Mouse (Mus musculus): ENCODE measurements at regions not wholly inside any gene's neighbourhood (a gene's known extent, or its start where the extent isn't known, plus 50 kb on each side); places are given as distances from the start of the nearest gene placed in this dataset.

DNA sequence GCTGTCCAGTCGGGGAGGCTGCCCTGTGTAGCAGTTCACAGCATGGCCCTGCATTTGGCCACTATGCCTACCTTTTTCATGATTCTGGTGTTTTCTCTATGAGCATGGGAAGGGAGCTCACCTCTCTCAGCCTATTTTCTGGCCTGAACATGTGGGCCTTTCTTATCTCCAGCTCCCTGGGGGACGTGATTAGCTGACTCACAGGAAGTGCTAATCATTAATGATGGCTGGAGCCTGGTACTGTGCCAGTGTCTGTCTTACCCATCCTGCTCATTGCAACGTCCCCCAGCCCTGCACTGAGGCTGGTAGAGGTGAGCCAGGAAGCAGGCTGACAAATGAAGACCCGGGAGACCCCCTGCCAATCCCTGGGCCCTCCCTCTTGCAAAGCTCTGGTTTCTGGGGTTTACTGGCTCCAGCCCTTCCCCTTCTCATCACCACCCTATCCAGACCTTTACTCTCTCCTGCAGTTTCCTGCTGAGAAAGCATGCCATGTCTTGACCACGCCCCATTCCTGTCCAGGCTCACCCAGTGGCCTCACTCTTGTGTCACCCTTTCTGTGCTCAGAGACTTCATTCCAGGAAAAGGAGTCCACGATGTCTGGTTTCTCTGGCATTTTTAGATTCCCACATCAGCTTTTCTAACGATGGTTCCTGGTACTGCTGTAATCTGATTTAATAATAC is 219.8 kb downstream of the Tex36 start:
- TF ChIP-seq POLR2A (IDR thresholded peaks at IDR 0.05; ENCODE audit: borderline replicate concordance, control insufficient read depth, low read depth, low read length) = no peak
- TF ChIP-seq CTCF (IDR thresholded peaks at IDR 0.05; ENCODE audit: control insufficient read depth, insufficient read depth, low read length) = no peak

Data from bone marrow, adult 2 months (tissue).